Mouse (Mus musculus): ENCODE data around the gene Serpina16. TPM values are rescaled to one million over a fixed set of nuclear protein-coding genes. Genes with fewer than 3 reads are reported as not detected.

Serpina16 gene
- not detected in 2 replicates for polyA plus RNA-seq (2016; fragmentation: Nextera tagmentation; extraction: Ambion mirVana)

GRCm38 (mm10) chr12:103676039-103676438, at the start of gene Serpina16:
Gene Serpina16, minus strand, starts transcription at chr12:103676139.
- Histone ChIP-seq H3K4me3 (no peak within 1 kb of the TSS), H3K4me1 (replicated peaks) (no peaks in the 10 kb centered on the region), H3K27me3 (ENCODE audit: insufficient read depth, poor library complexity, severe bottlenecking) (no peaks in the 10 kb centered on the region), H3K27ac (no peak within 1 kb of the TSS), H3K36me3 (no peaks in the 10 kb centered on the region), H3K9me3 (no peaks in the 10 kb centered on the region)
- WGBS: 93% methylated on average over 1 of the region's 1 CpGs
- no peak for DNase-seq (ENCODE audit: low spot score)

GRCm38 (mm10) chr12:103711537-103711936, 35.6 kb upstream of the Serpina16 start:
- Histone ChIP-seq H3K27me3 (ENCODE audit: insufficient read depth, poor library complexity, severe bottlenecking) (no peaks in the 10 kb centered on the region), H3K27ac (no peak overlapping the region), H3K9me3 (no peaks in the 10 kb centered on the region), H3K4me3 (no peak overlapping the region), H3K36me3 (no peaks in the 10 kb centered on the region), H3K4me1 (replicated peaks) (peaks cover 6% of the 10 kb centered on the region)
- WGBS: 75% methylated on average over 3 of the region's 3 CpGs
- DNase-seq (ENCODE audit: low spot score): no peak

- H3K36me3 ChIP-seq: no peaks in the 10 kb centered on the region
- no peak overlapping the region for H3K4me3 ChIP-seq
- DNase-seq (ENCODE audit: low spot score): no peak
- no peaks in the 10 kb centered on the region for H3K9me3 ChIP-seq
- no peak overlapping the region for H3K27ac ChIP-seq
- 63% methylated on average over 1 of the region's 1 CpGs for WGBS
- H3K27me3 ChIP-seq (ENCODE audit: insufficient read depth, poor library complexity, severe bottlenecking): no peaks in the 10 kb centered on the region
- peaks cover 6% of the 10 kb centered on the region for H3K4me1 ChIP-seq (replicated peaks)
Observed at GRCm38 (mm10) chr12:103710405-103710804, 34.5 kb upstream of the Serpina16 start.

GRCm38 (mm10) chr12:103706113-103706512, 30.2 kb upstream of the Serpina16 start:
- no peak overlapping the region for H3K27ac ChIP-seq
- 76% methylated on average over 4 of the region's 4 CpGs for WGBS
- no peaks in the 10 kb centered on the region for H3K9me3 ChIP-seq
- no peaks in the 10 kb centered on the region for H3K27me3 ChIP-seq (ENCODE audit: insufficient read depth, poor library complexity, severe bottlenecking)
- H3K4me1 ChIP-seq (replicated peaks): peaks cover 6% of the 10 kb centered on the region
- H3K36me3 ChIP-seq: no peaks in the 10 kb centered on the region
- H3K4me3 ChIP-seq: no peak overlapping the region
- no peak for DNase-seq (ENCODE audit: low spot score)

GRCm38 (mm10) chr12:103705547-103705946, 29.6 kb upstream of the Serpina16 start:
- DNase-seq (ENCODE audit: low spot score): no peak
- H3K27ac ChIP-seq: no peak overlapping the region
- H3K4me1 ChIP-seq (replicated peaks): peaks cover 6% of the 10 kb centered on the region
- H3K36me3 ChIP-seq: no peaks in the 10 kb centered on the region
- WGBS: 68% methylated on average over 2 of the region's 2 CpGs
- no peaks in the 10 kb centered on the region for H3K27me3 ChIP-seq (ENCODE audit: insufficient read depth, poor library complexity, severe bottlenecking)
- H3K9me3 ChIP-seq: no peaks in the 10 kb centered on the region
- no peak overlapping the region for H3K4me3 ChIP-seq

GRCm38 (mm10) chr12:103700144-103700750, 24.3 kb upstream of the Serpina16 start:
- no peak overlapping the region for H3K27ac ChIP-seq
- H3K36me3 ChIP-seq: no peaks in the 10 kb centered on the region
- 85% methylated on average over 4 of the region's 4 CpGs for WGBS
- no peak overlapping the region for H3K4me3 ChIP-seq
- no peaks in the 10 kb centered on the region for H3K27me3 ChIP-seq (ENCODE audit: insufficient read depth, poor library complexity, severe bottlenecking)
- DNase-seq (ENCODE audit: low spot score): no peak
- H3K4me1 ChIP-seq (replicated peaks): no peaks in the 10 kb centered on the region
- no peaks in the 10 kb centered on the region for H3K9me3 ChIP-seq

- Histone ChIP-seq H3K27me3 (ENCODE audit: insufficient read depth, poor library complexity, severe bottlenecking) (no peaks in the 10 kb centered on the region), H3K27ac (no peak within 1 kb of the TSS), H3K4me1 (replicated peaks) (no peaks in the 10 kb centered on the region), H3K9me3 (no peaks in the 10 kb centered on the region), H3K4me3 (no peak within 1 kb of the TSS), H3K36me3 (no peaks in the 10 kb centered on the region)
- no peak for DNase-seq (ENCODE audit: low spot score)
- WGBS: 88% methylated on average over 8 of the region's 8 CpGs
Observed at GRCm38 (mm10) chr12:103695429-103695828, 19.5 kb upstream of the Serpina16 start, which contains the start of gene Serpina1f. Gene Serpina1f, minus strand, starts transcription at chr12:103695529.

GRCm38 (mm10) chr12:103688221-103688814, 12.4 kb upstream of the Serpina16 start:
- H3K27ac ChIP-seq: peak overlapping the region; percentile 2; the same call in 1 of the 2 replicates
- H3K4me1 ChIP-seq (replicated peaks): peaks cover 13% of the 10 kb centered on the region; the same call in 1 of the 2 replicates
- no peaks in the 10 kb centered on the region for H3K27me3 ChIP-seq (ENCODE audit: insufficient read depth, poor library complexity, severe bottlenecking)
- H3K4me3 ChIP-seq: no peak overlapping the region
- no peaks in the 10 kb centered on the region for H3K36me3 ChIP-seq
- peak; percentile 31 for DNase-seq (ENCODE audit: low spot score)
- no peaks in the 10 kb centered on the region for H3K9me3 ChIP-seq
- WGBS: 57% methylated on average over 3 of the region's 3 CpGs

- 65% methylated on average over 7 of the region's 7 CpGs for WGBS
- H3K27me3 ChIP-seq (ENCODE audit: insufficient read depth, poor library complexity, severe bottlenecking): no peaks in the 10 kb centered on the region
- no peaks in the 10 kb centered on the region for H3K9me3 ChIP-seq
- H3K4me1 ChIP-seq (replicated peaks): peaks cover 13% of the 10 kb centered on the region; the same call in 1 of the 2 replicates
- H3K36me3 ChIP-seq: no peaks in the 10 kb centered on the region
- H3K27ac ChIP-seq: no peak overlapping the region
- H3K4me3 ChIP-seq: no peak overlapping the region
- DNase-seq (ENCODE audit: low spot score): peak; percentile 14
Observed at GRCm38 (mm10) chr12:103687021-103687420, 11.1 kb upstream of the Serpina16 start.

- Histone ChIP-seq H3K4me3 (no peak overlapping the region), H3K9me3 (no peaks in the 10 kb centered on the region), H3K4me1 (replicated peaks) (peaks cover 13% of the 10 kb centered on the region; the same call in 1 of the 2 replicates), H3K27me3 (ENCODE audit: insufficient read depth, poor library complexity, severe bottlenecking) (no peaks in the 10 kb centered on the region), H3K36me3 (no peaks in the 10 kb centered on the region), H3K27ac (no peak overlapping the region)
- 74% methylated on average over 3 of the region's 3 CpGs for WGBS
- DNase-seq (ENCODE audit: low spot score): no peak
Observed at GRCm38 (mm10) chr12:103686050-103686449, 10.1 kb upstream of the Serpina16 start.

- H3K27me3 ChIP-seq (ENCODE audit: insufficient read depth, poor library complexity, severe bottlenecking): no peaks in the 10 kb centered on the region
- no peak overlapping the region for H3K4me3 ChIP-seq
- H3K4me1 ChIP-seq (replicated peaks): peaks cover 13% of the 10 kb centered on the region; the same call in 1 of the 2 replicates
- H3K27ac ChIP-seq: no peak overlapping the region
- DNase-seq (ENCODE audit: low spot score): no peak
- H3K36me3 ChIP-seq: no peaks in the 10 kb centered on the region
- 86% methylated on average over 3 of the region's 3 CpGs for WGBS
- H3K9me3 ChIP-seq: no peaks in the 10 kb centered on the region
Observed at GRCm38 (mm10) chr12:103685386-103685785, 9.4 kb upstream of the Serpina16 start.

- Histone ChIP-seq H3K27me3 (ENCODE audit: insufficient read depth, poor library complexity, severe bottlenecking) (no peaks in the 10 kb centered on the region), H3K9me3 (no peaks in the 10 kb centered on the region), H3K36me3 (no peaks in the 10 kb centered on the region), H3K27ac (no peak overlapping the region), H3K4me3 (no peak overlapping the region), H3K4me1 (replicated peaks) (peaks cover 13% of the 10 kb centered on the region; the same call in 1 of the 2 replicates)
- no peak for DNase-seq (ENCODE audit: low spot score)
- 64% methylated on average over 4 of the region's 4 CpGs for WGBS
Observed at GRCm38 (mm10) chr12:103683775-103684174, 7.8 kb upstream of the Serpina16 start.

- H3K27me3 ChIP-seq (ENCODE audit: insufficient read depth, poor library complexity, severe bottlenecking): no peaks in the 10 kb centered on the region
- H3K4me3 ChIP-seq: no peak overlapping the region
- no peaks in the 10 kb centered on the region for H3K36me3 ChIP-seq
- 85% methylated on average over 2 of the region's 2 CpGs for WGBS
- no peak overlapping the region for H3K27ac ChIP-seq
- DNase-seq (ENCODE audit: low spot score): no peak
- no peaks in the 10 kb centered on the region for H3K9me3 ChIP-seq
- H3K4me1 ChIP-seq (replicated peaks): peaks cover 1% of the 10 kb centered on the region; the same call in 1 of the 2 replicates
Observed at GRCm38 (mm10) chr12:103681739-103682138, 5.8 kb upstream of the Serpina16 start.

Measured in hindbrain, embryonic 10.5 days (tissue).